Mouse (Mus musculus) intestine, embryonic 15.5 days (tissue): ENCODE data around the gene 4931429L15Rik. TPM values are rescaled to one million over a fixed set of nuclear protein-coding genes. Genes with fewer than 3 reads are reported as not detected.

Source experiments
- polyA plus RNA-seq: library from polyadenylated mRNA; unstranded; fragments of >200 nt; fragmentation: Nextera tagmentation; extraction: Ambion mirVana; gene quantifications from 2 replicates; pipeline ENCODE4 v1.2.1, GENCODE M21; 2015

Gene 4931429L15Rik
- polyA plus RNA-seq, 1 experiment from 2014 or later = not detected

Other genes starting within 250 kb of the 4931429L15Rik start
- 1,502 and 1,827 TPM in 2 replicates for gene Apoa1, start 91.4 kb downstream of the 4931429L15Rik start, polyA plus RNA-seq
- gene Apoc3, start 84.3 kb downstream of the 4931429L15Rik start, polyA plus RNA-seq = 247 and 325 TPM in 2 replicates
- gene Apoa4, start 79.3 kb downstream of the 4931429L15Rik start, polyA plus RNA-seq = 576 and 837 TPM in 2 replicates
- 0.38 TPM in 2 replicates for gene Apoa5, start 51.4 kb downstream of the 4931429L15Rik start, polyA plus RNA-seq
- gene Zpr1, start 46.9 kb downstream of the 4931429L15Rik start, polyA plus RNA-seq = 57.2 and 63.2 TPM in 2 replicates
- 19.7 and 20.0 TPM in 2 replicates for gene Bud13, start 37.0 kb downstream of the 4931429L15Rik start, polyA plus RNA-seq